Mouse (Mus musculus) kidney, embryonic 14.5 days (tissue): Measurements from ENCODE around the gene Gsta1. TPM values are rescaled to one million over a fixed set of nuclear protein-coding genes. Genes with fewer than 3 reads are reported as not detected.
A peak's percentile ranks its signal among the peaks of the same experiment; 100 is the strongest.
"Not testable (repeated sequence)": the region's sequence is repeated elsewhere in the genome, so short reads cannot be mapped to it uniquely, and the experiment has no call there.

Source experiments
- ATAC-seq: fragments of 200-750 bp; cut with Nextera tagmentation; 2 replicates; pipeline ENCODE4 v1.8.0; 2017; ENCODE audit warnings: moderate number of reproducible peaks, mild to moderate bottlenecking, moderate TSS enrichment, moderate library complexity; ENCODE audit not compliant: low FRiP score, low TSS enrichment
- H3K27ac ChIP-seq: fragments of 300-500 bp; sonication (generic); 2 replicates; pipeline ENCODE4 v1.5.1; 2014; ENCODE audit warnings: low read depth, mild to moderate bottlenecking, low read length, moderate library complexity, mixed read lengths
- H3K27me3 ChIP-seq: fragments of 300-500 bp; sonication (generic); 2 replicates; pipeline ENCODE4 v1.6.1; 2014; ENCODE audit warnings: mild to moderate bottlenecking, low read length; ENCODE audit not compliant: control insufficient read depth, insufficient read depth
- H3K36me3 ChIP-seq: fragments of 300-500 bp; sonication (generic); 2 replicates; pipeline ENCODE4 v1.6.1; 2014; ENCODE audit warnings: low read length, mixed read lengths; ENCODE audit not compliant: control insufficient read depth, insufficient read depth
- H3K4me1 ChIP-seq: fragments of 300-500 bp; sonication (generic); 2 replicates; pipeline ENCODE4 v1.6.1; 2014; ENCODE audit warnings: low read length, mixed read lengths; ENCODE audit not compliant: control insufficient read depth, insufficient read depth
- H3K4me2 ChIP-seq: fragments of 300-500 bp; sonication (generic); replicated peaks from 2 replicates; pipeline ENCODE4 v1.6.1; 2014; ENCODE audit warnings: low read depth, mild to moderate bottlenecking, low read length
- H3K4me3 ChIP-seq: fragments of 300-500 bp; sonication (generic); 2 replicates; pipeline ENCODE4 v1.5.1; 2014; ENCODE audit warnings: mild to moderate bottlenecking, low read length
- H3K9ac ChIP-seq: fragments of 300-500 bp; sonication (generic); 2 replicates; pipeline ENCODE4 v1.6.1; 2014; ENCODE audit warnings: low read depth, mild to moderate bottlenecking, low read length, moderate library complexity
- H3K9me3 ChIP-seq: fragments of 300-500 bp; sonication (generic); 2 replicates; pipeline ENCODE4 v1.6.1; 2016; ENCODE audit warnings: low read length; ENCODE audit not compliant: control insufficient read depth
- WGBS: fragments of 180-500 bp; shearing (Covaris S2); extraction: QIAGEN DNeasy Blood & Tissue Kit; methylation state at CpG from one replicate; pipeline ENCODE4 v1.1.7; 2014; 5-methylcytosine and 5-hydroxymethylcytosine counted together
- polyA plus RNA-seq: library from polyadenylated mRNA; unstranded; fragments of >200 nt; fragmentation: Nextera tagmentation; extraction: Ambion mirVana; gene quantifications from 2 replicates; pipeline ENCODE4 v1.2.1, GENCODE M21; 2014

The Gsta1 gene
- polyA plus RNA-seq, 1 experiment from 2014 or later: not detected

DNA sequence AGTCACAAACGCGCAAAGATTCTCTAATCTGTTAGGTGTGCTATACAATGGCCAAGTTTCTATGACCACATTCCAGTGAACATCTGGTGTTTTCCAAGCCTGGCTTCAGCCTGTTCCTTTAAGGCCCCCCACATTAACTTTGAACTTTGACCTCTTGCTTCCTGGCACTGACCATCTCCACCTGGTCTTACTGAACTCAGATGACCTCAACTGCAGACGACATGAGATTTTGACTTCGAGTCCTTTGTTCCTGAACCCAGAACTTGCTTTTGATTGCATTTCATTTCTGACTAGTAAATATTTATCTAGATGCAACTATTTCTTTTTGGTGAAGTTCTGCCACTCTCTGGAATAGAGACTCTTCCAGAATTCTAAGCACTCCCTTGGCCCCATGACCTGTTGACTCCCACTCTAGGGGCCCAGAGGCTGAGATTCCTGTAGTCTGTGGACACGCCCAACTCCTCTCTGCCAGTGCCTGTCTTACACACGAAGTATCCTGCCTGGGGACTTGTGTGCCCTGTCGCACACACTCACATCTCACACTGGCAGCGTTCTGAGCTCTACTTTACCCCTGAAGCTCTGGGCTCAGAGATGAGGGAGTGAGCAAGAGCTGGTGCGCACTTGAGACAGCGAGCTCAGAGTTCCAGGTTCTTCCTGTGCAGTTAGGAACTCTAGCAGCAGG is 7.1 kb upstream of the Gsta1 start:
- WGBS: 65% methylated on average over 10 of the region's 10 CpGs
- no peaks in the 10 kb centered on the region for H3K27me3 ChIP-seq
- H3K36me3 ChIP-seq: no peaks in the 10 kb centered on the region

DNA sequence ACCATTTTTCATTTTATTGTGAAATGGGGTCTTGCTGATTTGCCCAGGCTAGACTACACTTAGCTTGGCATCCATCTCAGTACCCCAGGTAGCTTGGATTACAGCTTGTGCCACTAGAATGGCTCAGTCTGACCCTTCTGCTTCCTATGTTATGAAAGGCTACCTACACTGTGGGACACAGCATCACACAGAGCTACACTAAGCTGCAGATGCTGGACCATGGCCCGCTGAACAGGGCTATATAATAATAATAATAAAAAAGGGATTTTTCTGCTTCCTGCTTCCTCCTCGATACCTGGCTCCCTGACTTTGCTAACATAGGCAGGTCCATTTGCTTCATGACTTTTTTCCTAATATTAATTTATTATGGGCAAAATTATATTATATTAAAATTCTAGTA is 6.0 kb upstream of the Gsta1 start:
- no peak for ATAC-seq
- Histone ChIP-seq H3K4me2 (no peak overlapping the region), H3K9ac (no peak overlapping the region), H3K36me3 (no peaks in the 10 kb centered on the region), H3K27ac (no peak overlapping the region), H3K4me1 (no peaks in the 10 kb centered on the region), H3K9me3 (no peaks in the 10 kb centered on the region), H3K27me3 (no peaks in the 10 kb centered on the region), H3K4me3 (no peak overlapping the region)
- WGBS: 97% methylated on average over 2 of the region's 2 CpGs

More for the DNA sequence above, 7.1 kb upstream of the Gsta1 start:
- Histone ChIP-seq H3K9me3 (no peaks in the 10 kb centered on the region), H3K27ac (no peak overlapping the region), H3K4me1 (no peaks in the 10 kb centered on the region), H3K4me3 (no peak overlapping the region), H3K4me2 (no peak overlapping the region), H3K9ac (no peak overlapping the region)
- no peak for ATAC-seq

DNA sequence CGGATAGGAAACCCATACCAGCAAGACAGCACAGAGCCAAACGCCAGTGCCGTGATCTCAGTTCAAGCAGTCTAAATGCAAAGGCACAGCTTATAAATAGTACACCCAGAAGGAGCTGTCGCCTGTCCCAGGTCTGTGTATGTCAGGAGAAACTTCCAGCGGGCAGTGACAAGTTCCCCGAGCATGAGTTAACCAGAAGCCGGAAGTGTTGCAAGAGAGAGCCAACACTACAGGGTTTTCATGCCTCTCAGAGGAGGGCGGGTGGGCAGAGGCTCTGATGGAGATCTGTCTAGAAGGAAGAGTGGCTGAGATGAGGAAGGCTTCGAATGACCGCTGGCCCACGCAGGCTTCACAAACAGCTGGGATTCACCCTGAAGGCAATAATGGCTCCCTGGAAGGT is 5.2 kb upstream of the Gsta1 start:
- H3K27ac ChIP-seq: no peak overlapping the region
- H3K9me3 ChIP-seq: no peaks in the 10 kb centered on the region
- H3K36me3 ChIP-seq: no peaks in the 10 kb centered on the region
- no peak for ATAC-seq
- H3K4me3 ChIP-seq: no peak overlapping the region
- no peak overlapping the region for H3K9ac ChIP-seq
- no peaks in the 10 kb centered on the region for H3K4me1 ChIP-seq
- 65% methylated on average over 11 of the region's 11 CpGs for WGBS
- H3K4me2 ChIP-seq: no peak overlapping the region
- H3K27me3 ChIP-seq: no peaks in the 10 kb centered on the region

DNA sequence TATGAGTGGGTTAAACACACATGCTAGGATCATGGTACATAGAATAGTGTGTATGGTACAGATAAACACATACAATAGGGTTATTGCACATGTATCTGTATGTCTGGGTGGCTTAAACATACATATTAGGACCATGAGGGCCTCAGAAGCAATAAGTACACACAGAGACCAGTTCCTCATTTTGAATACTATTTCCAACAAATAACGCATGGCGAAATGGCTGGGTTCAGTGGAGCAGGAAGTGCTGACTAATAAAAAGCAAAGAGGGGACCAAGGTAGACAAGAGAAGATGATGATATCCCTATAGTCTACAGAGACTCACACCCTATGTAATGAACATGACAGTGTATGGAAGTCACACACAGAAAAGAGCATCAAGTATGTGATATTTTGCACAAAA is 2.3 kb upstream of the Gsta1 start:
- ATAC-seq: no peak
- no peak overlapping the region for H3K9ac ChIP-seq
- WGBS: 92% methylated on average over 2 of the region's 2 CpGs
- H3K36me3 ChIP-seq: no peaks in the 10 kb centered on the region
- no peak overlapping the region for H3K4me2 ChIP-seq
- no peak overlapping the region for H3K4me3 ChIP-seq
- no peaks in the 10 kb centered on the region for H3K4me1 ChIP-seq
- H3K27ac ChIP-seq: no peak overlapping the region
- no peaks in the 10 kb centered on the region for H3K27me3 ChIP-seq
- no peaks in the 10 kb centered on the region for H3K9me3 ChIP-seq

DNA sequence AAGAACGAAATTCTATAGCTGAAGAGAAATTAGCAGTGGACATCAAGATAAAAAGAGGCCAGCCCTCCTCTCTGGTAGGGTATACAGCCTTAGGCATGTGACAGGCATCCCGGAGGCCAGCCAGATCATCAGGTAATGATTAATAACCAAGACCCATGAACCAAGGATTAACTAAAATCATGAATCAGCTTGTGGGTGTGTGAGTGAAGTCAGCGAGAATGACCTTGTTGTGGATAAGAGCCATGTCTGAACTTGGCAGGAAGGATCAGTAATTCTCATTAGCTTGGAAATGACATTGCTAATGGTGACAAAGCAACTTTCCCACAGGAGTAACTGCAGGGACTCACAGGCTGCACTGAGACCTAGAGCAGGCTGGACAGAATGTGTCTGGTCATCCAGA is 798 bp upstream of the Gsta1 start:
- not testable (repeated sequence) for H3K9ac ChIP-seq, H3K4me1 ChIP-seq, H3K4me3 ChIP-seq, H3K4me2 ChIP-seq, H3K36me3 ChIP-seq, H3K9me3 ChIP-seq, ATAC-seq, H3K27me3 ChIP-seq, H3K27ac ChIP-seq
- WGBS: 54% methylated on average over 3 of the region's 3 CpGs

DNA sequence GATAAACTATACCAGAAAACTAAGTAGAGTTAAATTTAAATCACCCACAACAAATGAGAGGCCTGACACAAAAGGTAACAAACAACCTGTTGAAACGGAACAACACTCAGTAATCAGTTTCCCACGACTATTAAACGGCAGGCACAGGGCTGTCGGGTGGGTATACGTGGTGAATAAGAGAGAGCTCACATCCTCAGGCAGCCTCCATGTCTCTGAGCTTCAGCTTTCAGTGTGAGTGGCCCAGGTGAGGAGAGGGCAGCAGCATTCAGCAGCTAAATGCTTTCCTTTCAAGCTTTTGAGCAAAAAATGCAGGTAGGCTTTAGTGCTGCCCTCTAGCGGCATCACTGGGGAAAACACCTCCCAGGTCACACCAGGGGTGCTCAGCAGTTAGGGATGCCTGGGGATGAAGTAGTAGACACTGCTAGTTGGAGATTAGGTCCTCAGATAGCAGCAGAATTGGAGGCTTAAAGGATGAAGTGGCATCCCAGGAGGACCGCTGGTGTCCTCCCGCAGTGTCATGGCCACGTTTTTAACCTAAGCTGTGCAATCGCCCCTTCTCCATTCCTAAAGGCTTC is 2.8 kb downstream of the Gsta1 start:
- H3K9me3 ChIP-seq, H3K36me3 ChIP-seq, H3K4me3 ChIP-seq, H3K9ac ChIP-seq, H3K4me2 ChIP-seq, H3K27ac ChIP-seq, H3K4me1 ChIP-seq, H3K27me3 ChIP-seq, ATAC-seq: not testable (repeated sequence)
- no CpG with 5 or more reads among the region's 10 CpGs for WGBS

DNA sequence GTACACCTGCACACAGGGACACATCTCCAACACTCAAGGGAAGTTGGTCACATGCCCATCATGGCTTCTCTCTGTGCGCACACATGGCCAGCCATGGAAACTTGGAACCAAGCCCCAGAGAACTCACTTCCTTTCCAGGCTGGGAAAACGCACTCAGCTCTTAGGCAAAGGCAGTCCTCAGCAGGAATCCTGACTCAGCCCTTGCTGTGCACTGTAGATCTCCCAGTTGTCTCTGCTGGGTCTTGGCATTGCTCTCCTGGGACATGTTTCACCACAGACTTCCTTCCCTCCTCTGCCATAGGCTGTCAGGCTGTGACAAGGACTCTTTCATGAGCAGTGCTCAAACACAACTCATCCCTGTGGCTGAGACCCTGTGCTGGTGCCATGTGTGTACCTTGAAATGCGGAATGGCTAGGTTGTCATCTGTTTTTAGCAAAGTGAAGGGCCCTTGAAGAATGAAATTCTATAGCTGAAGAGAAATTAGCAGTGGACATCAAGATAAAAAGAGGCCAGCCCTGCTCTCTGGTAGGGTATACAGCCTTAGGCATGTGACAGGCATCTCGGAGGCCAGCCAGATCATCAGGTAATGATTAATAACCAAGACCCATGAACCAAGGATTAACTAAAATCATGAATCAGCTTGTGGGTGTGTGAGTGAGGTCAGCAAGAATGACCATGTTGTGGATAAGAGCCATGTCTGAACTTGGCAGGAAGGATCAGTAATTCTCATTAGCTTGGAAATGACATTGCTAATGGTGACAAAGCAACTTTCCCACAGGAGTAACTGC is 25.4 kb downstream of the Gsta1 start:
- H3K27ac ChIP-seq, ATAC-seq, H3K4me2 ChIP-seq, H3K4me3 ChIP-seq, H3K9me3 ChIP-seq, H3K27me3 ChIP-seq, H3K9ac ChIP-seq, H3K4me1 ChIP-seq, H3K36me3 ChIP-seq: not testable (repeated sequence)
- WGBS: 74% methylated on average over 4 of the region's 4 CpGs

DNA sequence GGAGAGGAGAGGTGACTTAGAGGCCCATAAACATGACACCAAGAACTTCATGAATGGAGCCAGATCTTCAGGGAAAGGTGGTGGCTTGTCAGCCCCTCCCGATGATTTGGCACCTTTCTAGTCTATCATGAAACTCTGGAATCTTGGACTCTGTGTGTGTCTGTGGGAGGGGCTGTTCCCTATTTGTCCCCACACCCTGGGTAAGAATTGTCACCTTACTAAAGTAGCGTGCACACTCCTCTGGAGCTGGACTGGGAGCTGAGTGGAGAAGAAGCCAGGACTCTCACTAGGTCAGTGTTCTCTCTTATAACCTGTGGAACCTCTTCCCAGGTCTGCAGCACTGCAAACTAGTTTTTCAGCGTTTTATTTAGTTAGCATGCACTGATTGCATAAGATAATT is 26.5 kb downstream of the Gsta1 start, which contains the start of gene Gm3776:
TSS of gene Gm3776 (plus strand) at position 216 of the 400 bp plus-strand sequence.
- WGBS: 67% methylated on average over 1 of the region's 3 CpGs

DNA sequence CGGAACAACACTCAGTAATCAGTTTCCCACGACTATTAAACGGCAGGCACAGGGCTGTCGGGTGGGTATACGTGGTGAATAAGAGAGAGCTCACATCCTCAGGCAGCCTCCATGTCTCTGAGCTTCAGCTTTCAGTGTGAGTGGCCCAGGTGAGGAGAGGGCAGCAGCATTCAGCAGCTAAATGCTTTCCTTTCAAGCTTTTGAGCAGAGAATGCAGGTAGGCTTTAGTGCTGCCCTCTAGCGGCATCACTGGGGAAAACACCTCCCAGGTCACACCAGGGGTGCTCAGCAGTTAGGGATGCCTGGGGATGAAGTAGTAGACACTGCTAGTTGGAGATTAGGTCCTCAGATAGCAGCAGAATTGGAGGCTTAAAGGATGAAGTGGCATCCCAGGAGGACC is 29.2 kb downstream of the Gsta1 start:
- H3K27me3 ChIP-seq, H3K4me1 ChIP-seq, H3K27ac ChIP-seq, H3K9ac ChIP-seq, H3K36me3 ChIP-seq, H3K4me2 ChIP-seq, H3K4me3 ChIP-seq, H3K9me3 ChIP-seq: not testable (repeated sequence)
- 0 out of 2 replicates have a peak, but pooled peaks have one; percentile 65 for ATAC-seq
- 0% methylated on average over 1 of the region's 6 CpGs for WGBS

More for the DNA sequence above, 26.5 kb downstream of the Gsta1 start, which contains the start of gene Gm3776:
- ATAC-seq, H3K4me2 ChIP-seq, H3K36me3 ChIP-seq, H3K9me3 ChIP-seq, H3K9ac ChIP-seq, H3K4me1 ChIP-seq, H3K27me3 ChIP-seq, H3K4me3 ChIP-seq, H3K27ac ChIP-seq: not testable (repeated sequence)
